Mouse (Mus musculus) heart, embryonic 11.5 days (tissue): ENCODE data around the gene Gm17018. TPM values are rescaled to one million over a fixed set of nuclear protein-coding genes. Genes with fewer than 3 reads are reported as not detected.

Experiments used
- ATAC-seq: fragments of 200-750 bp; cut with Nextera tagmentation; replicated peaks from 2 replicates; pipeline ENCODE4 v1.8.0; 2017; ENCODE audit warnings: moderate library complexity; ENCODE audit not compliant: insufficient number of reproducible peaks, low FRiP score, low TSS enrichment
- H3K27ac ChIP-seq: fragments of 300-500 bp; sonication (generic); 2 replicates; pipeline ENCODE4 v1.5.1; 2014; ENCODE audit warnings: mild to moderate bottlenecking, low read depth, low read length
- H3K27me3 ChIP-seq: fragments of 300-500 bp; sonication (generic); 2 replicates; pipeline ENCODE4 v1.6.1; 2014; ENCODE audit warnings: mild to moderate bottlenecking, low read length, mixed read lengths; ENCODE audit not compliant: control insufficient read depth, insufficient read depth
- H3K36me3 ChIP-seq: fragments of 300-500 bp; sonication (generic); 2 replicates; pipeline ENCODE4 v1.6.1; 2014; ENCODE audit warnings: mild to moderate bottlenecking, low read length, moderate library complexity, mixed read lengths; ENCODE audit not compliant: control insufficient read depth, insufficient read depth
- H3K4me1 ChIP-seq: fragments of 300-500 bp; sonication (generic); 2 replicates; pipeline ENCODE4 v1.6.1; 2014; ENCODE audit warnings: low read length; ENCODE audit not compliant: control insufficient read depth, insufficient read depth
- H3K4me2 ChIP-seq: fragments of 300-500 bp; sonication (generic); 2 replicates; pipeline ENCODE4 v1.6.1; 2014; ENCODE audit warnings: mild to moderate bottlenecking, moderate library complexity
- H3K4me3 ChIP-seq: fragments of 300-500 bp; sonication (generic); 2 replicates; pipeline ENCODE4 v1.5.1; 2014; ENCODE audit warnings: low read depth, low read length
- H3K9ac ChIP-seq: fragments of 300-500 bp; sonication (generic); 2 replicates; pipeline ENCODE4 v1.6.1; 2014; ENCODE audit warnings: mild to moderate bottlenecking, low read depth, low read length, moderate library complexity
- H3K9me3 ChIP-seq: fragments of 300-500 bp; sonication (generic); replicated peaks from 2 replicates; pipeline ENCODE4 v1.6.1; 2016; ENCODE audit warnings: low read length; ENCODE audit not compliant: control insufficient read depth
- WGBS: fragments of 180-500 bp; shearing (Covaris S2); extraction: QIAGEN DNeasy Blood & Tissue Kit; methylation state at CpG from one replicate; pipeline ENCODE4 v1.1.7; 2014; ENCODE audit not compliant: insufficient replicate concordance; 5-methylcytosine and 5-hydroxymethylcytosine counted together
- polyA plus RNA-seq: library from polyadenylated mRNA; unstranded; fragments of >200 nt; fragmentation: Nextera tagmentation; extraction: Ambion mirVana; gene quantifications from 2 replicates; pipeline ENCODE4 v1.2.1, GENCODE M21; 2014

Gm17018 gene
- polyA plus RNA-seq, 1 experiment from 2014 or later = 35.1 TPM

DNA sequence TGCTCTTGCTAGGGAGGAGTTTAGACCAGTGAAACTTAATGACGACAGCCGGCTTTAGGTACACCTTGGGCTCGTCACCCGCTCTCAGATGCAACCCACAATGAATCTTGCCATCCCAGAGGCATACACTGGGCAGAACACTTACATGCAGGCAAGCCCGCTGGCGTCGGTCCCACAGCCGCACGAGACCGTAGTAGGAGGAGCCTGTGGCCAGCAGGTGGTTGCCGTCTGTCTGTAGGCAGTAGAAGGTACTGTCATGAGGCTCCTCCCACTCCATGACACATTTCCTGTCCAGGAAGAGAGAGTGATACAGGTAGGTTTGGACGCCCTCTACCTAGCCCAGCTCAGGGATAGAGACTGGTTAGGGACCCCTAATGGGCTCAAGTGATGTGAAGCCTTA lies 18.6 kb downstream of the Gm17018 start:
- no peaks in the 10 kb centered on the region for H3K27me3 ChIP-seq
- ATAC-seq = no peak
- peaks cover 44% of the 10 kb centered on the region for H3K4me1 ChIP-seq
- H3K4me3 ChIP-seq = no peak overlapping the region
- peaks cover 5% of the 10 kb centered on the region for H3K36me3 ChIP-seq
- 85% methylated on average over 12 of the region's 12 CpGs for WGBS
- H3K9me3 ChIP-seq = no peaks in the 10 kb centered on the region
- no peak overlapping the region for H3K9ac ChIP-seq
- no peak overlapping the region for H3K4me2 ChIP-seq
- no peak overlapping the region for H3K27ac ChIP-seq

DNA sequence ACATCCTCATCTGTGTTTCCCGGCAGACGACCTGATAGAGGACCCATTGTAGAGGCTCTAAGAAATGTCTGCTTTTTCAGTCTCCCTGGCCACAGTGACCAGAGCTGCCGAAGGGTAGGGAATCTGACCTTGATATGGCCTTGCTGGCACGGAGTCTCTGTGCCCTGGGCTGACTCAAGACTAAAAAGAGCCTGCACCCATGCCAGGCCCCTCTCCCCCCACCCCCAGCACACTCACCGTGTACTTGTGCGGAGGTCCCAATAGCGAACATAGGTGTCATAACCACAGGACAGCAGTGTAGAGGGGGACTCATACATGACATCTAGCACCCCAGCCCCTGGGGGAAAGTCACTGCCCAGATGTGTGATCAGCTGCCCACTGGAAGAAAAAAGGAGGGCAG lies 19.0 kb downstream of the Gm17018 start:
- Histone ChIP-seq H3K4me2 (no peak overlapping the region), H3K9me3 (no peaks in the 10 kb centered on the region), H3K27me3 (no peaks in the 10 kb centered on the region), H3K4me1 (peaks cover 44% of the 10 kb centered on the region), H3K9ac (no peak overlapping the region), H3K27ac (no peak overlapping the region), H3K36me3 (peaks cover 5% of the 10 kb centered on the region), H3K4me3 (no peak overlapping the region)
- ATAC-seq = no peak
- 74% methylated on average over 7 of the region's 7 CpGs for WGBS

GRCm38 (mm10) chr19:45580235-45580634 lies 19.8 kb downstream of the Gm17018 start:
- WGBS = 79% methylated on average over 12 of the region's 12 CpGs
- no peak for ATAC-seq
- H3K27me3 ChIP-seq = no peaks in the 10 kb centered on the region
- no peak overlapping the region for H3K4me3 ChIP-seq
- no peak overlapping the region for H3K27ac ChIP-seq
- H3K4me2 ChIP-seq = no peak overlapping the region
- peaks cover 38% of the 10 kb centered on the region for H3K4me1 ChIP-seq
- H3K36me3 ChIP-seq = peaks cover 5% of the 10 kb centered on the region
- no peak overlapping the region for H3K9ac ChIP-seq
- no peaks in the 10 kb centered on the region for H3K9me3 ChIP-seq

DNA sequence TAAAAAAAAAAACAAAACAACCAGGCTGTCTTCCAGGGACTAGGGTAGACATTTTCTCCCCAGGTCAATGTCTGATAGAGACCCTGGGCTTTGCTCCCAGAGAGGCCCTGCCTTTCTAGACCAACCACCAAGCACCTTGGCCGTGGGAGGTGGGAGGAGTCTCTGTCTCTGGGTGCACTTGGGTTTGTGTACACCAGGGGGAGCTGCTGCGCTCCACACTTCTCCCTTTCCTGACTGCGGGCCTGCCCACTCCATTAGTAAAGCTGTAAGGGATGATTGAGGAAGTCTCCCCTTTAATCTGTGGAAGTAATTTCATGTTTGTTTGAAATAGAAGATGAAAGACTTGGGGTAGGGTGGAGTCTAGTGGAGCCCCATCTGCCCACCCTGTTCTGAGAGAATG lies 20.8 kb downstream of the Gm17018 start:
- Histone ChIP-seq H3K4me1 (peaks cover 29% of the 10 kb centered on the region), H3K4me3 (no peak overlapping the region), H3K9me3 (no peaks in the 10 kb centered on the region), H3K9ac (no peak overlapping the region), H3K27me3 (no peaks in the 10 kb centered on the region), H3K36me3 (peaks cover 5% of the 10 kb centered on the region), H3K4me2 (no peak overlapping the region), H3K27ac (no peak overlapping the region)
- ATAC-seq = no peak
- 64% methylated on average over 3 of the region's 3 CpGs for WGBS

GRCm38 (mm10) chr19:45582161-45582560 lies 21.7 kb downstream of the Gm17018 start:
- Histone ChIP-seq H3K36me3 (peaks cover 5% of the 10 kb centered on the region), H3K27ac (no peak overlapping the region), H3K9ac (no peak overlapping the region), H3K4me1 (peaks cover 26% of the 10 kb centered on the region), H3K27me3 (no peaks in the 10 kb centered on the region), H3K4me2 (no peak overlapping the region), H3K4me3 (no peak overlapping the region), H3K9me3 (no peaks in the 10 kb centered on the region)
- WGBS = 24% methylated on average over 8 of the region's 8 CpGs
- no peak for ATAC-seq

- Histone ChIP-seq H3K27ac (no peak overlapping the region), H3K4me3 (no peak overlapping the region), H3K36me3 (peaks cover 5% of the 10 kb centered on the region), H3K4me1 (peaks cover 26% of the 10 kb centered on the region), H3K9ac (no peak overlapping the region), H3K9me3 (no peaks in the 10 kb centered on the region), H3K4me2 (no peak overlapping the region), H3K27me3 (no peaks in the 10 kb centered on the region)
- WGBS = 82% methylated on average over 6 of the region's 6 CpGs
- no peak for ATAC-seq
Observed at GRCm38 (mm10) chr19:45583136-45583535, 22.7 kb downstream of the Gm17018 start.

DNA sequence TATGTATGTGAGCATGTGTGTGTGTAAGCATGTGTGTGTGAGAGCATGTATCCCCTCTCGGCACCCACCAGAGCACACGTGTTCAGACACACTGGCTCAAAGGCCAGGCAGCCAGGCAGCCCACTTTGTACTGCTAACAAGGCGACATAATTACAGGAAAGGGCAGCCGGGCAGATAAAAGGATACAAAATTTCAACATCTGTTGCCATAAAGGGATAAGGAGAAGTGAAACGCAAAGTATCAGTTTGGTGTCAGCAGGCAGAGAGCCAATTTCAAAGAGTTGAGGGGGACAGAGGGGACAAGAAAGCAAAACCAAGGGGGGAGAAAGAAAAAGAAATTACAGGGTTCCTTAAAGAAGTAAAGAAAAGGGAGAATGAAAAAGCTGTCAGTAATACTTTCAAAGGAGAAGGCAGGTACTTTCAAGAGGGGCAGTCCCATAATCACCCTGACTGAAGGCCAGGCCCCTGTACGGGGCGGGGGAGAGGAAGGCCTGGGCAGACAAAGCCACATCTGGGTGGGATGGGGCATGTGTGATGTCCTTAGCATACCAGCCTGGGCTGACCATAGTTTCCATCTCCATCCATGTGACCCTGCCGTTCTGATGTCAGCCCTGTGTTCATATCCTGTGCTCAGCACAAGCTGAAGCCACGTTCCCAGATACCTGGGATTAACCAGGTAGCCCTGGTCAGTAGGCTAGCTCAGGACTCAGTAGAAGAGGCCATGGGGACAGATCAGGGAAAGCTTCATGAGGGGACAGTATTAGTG lies 24.6 kb downstream of the Gm17018 start:
- no peaks in the 10 kb centered on the region for H3K36me3 ChIP-seq
- H3K27ac ChIP-seq = no peak overlapping the region
- no peak overlapping the region for H3K4me2 ChIP-seq
- H3K4me3 ChIP-seq = no peak overlapping the region
- no peaks in the 10 kb centered on the region for H3K9me3 ChIP-seq
- no peak overlapping the region for H3K9ac ChIP-seq
- 58% methylated on average over 9 of the region's 9 CpGs for WGBS
- no peaks in the 10 kb centered on the region for H3K27me3 ChIP-seq
- ATAC-seq = no peak
- peaks cover 20% of the 10 kb centered on the region for H3K4me1 ChIP-seq

- Histone ChIP-seq H3K36me3 (no peaks in the 10 kb centered on the region), H3K4me1 (peaks cover 14% of the 10 kb centered on the region), H3K9me3 (no peaks in the 10 kb centered on the region), H3K27ac (no peak overlapping the region), H3K4me3 (no peak overlapping the region), H3K4me2 (no peak overlapping the region), H3K9ac (no peak overlapping the region), H3K27me3 (no peaks in the 10 kb centered on the region)
- WGBS = 46% methylated on average over 3 of the region's 3 CpGs
- no peak for ATAC-seq
Observed at GRCm38 (mm10) chr19:45586850-45587249, 26.4 kb downstream of the Gm17018 start.
